Mouse (Mus musculus) midbrain, embryonic 11.5 days (tissue): ENCODE data around the gene Fam189a1. TPM values are rescaled to one million over a fixed set of nuclear protein-coding genes. Genes with fewer than 3 reads are reported as not detected.

ENCODE experiments used
- ATAC-seq: fragments of 200-750 bp; cut with Nextera tagmentation; 2 replicates; pipeline ENCODE4 v1.8.0; 2017; ENCODE audit warnings: moderate TSS enrichment, moderate library complexity; ENCODE audit not compliant: low FRiP score
- DNase-seq: peaks from one replicate; pipeline ENCODE4 v3.0.0; 2015; ENCODE audit warnings: low spot score; ENCODE audit errors: missing footprints
- H3K27ac ChIP-seq: fragments of 300-500 bp; sonication (generic); 2 replicates; pipeline ENCODE4 v1.5.1; 2014; ENCODE audit warnings: low read depth, low read length
- H3K27me3 ChIP-seq: fragments of 300-500 bp; sonication (generic); 2 replicates; pipeline ENCODE4 v1.6.1; 2014; ENCODE audit warnings: mild to moderate bottlenecking, low read length, moderate library complexity, mixed read lengths; ENCODE audit not compliant: control insufficient read depth, insufficient read depth
- H3K36me3 ChIP-seq: fragments of 300-500 bp; sonication (generic); 2 replicates; pipeline ENCODE4 v1.6.1; 2014; ENCODE audit warnings: mild to moderate bottlenecking, low read length, moderate library complexity, mixed read lengths; ENCODE audit not compliant: control insufficient read depth, insufficient read depth
- H3K4me1 ChIP-seq: fragments of 300-500 bp; sonication (generic); 2 replicates; pipeline ENCODE4 v1.6.1; 2014; ENCODE audit warnings: low read length; ENCODE audit not compliant: control insufficient read depth, insufficient read depth
- H3K4me2 ChIP-seq: fragments of 300-500 bp; sonication (generic); 2 replicates; pipeline ENCODE4 v1.6.1; 2014; ENCODE audit warnings: mild to moderate bottlenecking, moderate library complexity
- H3K4me3 ChIP-seq: fragments of 300-500 bp; sonication (generic); 2 replicates; pipeline ENCODE4 v1.5.1; 2014; ENCODE audit warnings: low read depth, low read length
- H3K9ac ChIP-seq: fragments of 300-500 bp; sonication (generic); 2 replicates; pipeline ENCODE4 v1.6.1; 2014; ENCODE audit warnings: low read length
- H3K9me3 ChIP-seq: fragments of 300-500 bp; sonication (generic); 2 replicates; pipeline ENCODE4 v1.6.1; 2016; ENCODE audit warnings: low read length; ENCODE audit not compliant: control insufficient read depth
- WGBS: fragments of 180-500 bp; shearing (Covaris S2); extraction: QIAGEN DNeasy Blood & Tissue Kit; methylation state at CpG from one replicate; pipeline ENCODE4 v1.1.7; 2014; 5-methylcytosine and 5-hydroxymethylcytosine counted together
- polyA plus RNA-seq: library from polyadenylated mRNA; unstranded; fragments of >200 nt; fragmentation: Nextera tagmentation; extraction: Ambion mirVana; gene quantifications from 2 replicates; pipeline ENCODE4 v1.2.1, GENCODE M21; 2014

Fam189a1 gene
- polyA plus RNA-seq, 1 experiment from 2014 or later, result 3.4 TPM

DNA sequence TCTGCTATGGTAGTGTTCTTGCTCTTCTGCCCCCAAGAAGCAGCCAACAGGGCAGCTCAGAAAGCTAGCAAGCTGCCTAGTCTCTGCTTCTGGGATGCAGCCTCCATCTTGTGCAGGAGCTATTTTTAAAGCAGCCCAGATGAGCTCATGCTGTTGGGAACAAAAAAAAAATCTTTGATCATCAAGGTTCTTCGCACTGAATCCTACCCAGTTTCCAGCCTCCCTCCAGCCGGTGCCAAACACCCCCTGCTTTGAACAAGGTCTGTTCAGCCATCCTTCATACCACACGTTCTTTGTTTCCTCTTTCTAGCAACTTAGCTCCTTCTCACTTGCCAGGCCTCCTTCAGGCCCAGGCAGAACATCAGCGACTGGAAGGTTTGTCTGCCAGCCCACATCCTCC lies 376.9 kb downstream of the Fam189a1 start:
- H3K36me3 ChIP-seq, result no peaks in the 10 kb centered on the region
- WGBS, result 84% methylated on average over 4 of the region's 4 CpGs
- H3K4me2 ChIP-seq, result no peak overlapping the region
- ATAC-seq, result no peak
- H3K27ac ChIP-seq, result no peak overlapping the region
- no peak for DNase-seq
- no peak overlapping the region for H3K4me3 ChIP-seq
- H3K9me3 ChIP-seq, result no peaks in the 10 kb centered on the region
- no peaks in the 10 kb centered on the region for H3K27me3 ChIP-seq
- no peak overlapping the region for H3K9ac ChIP-seq
- H3K4me1 ChIP-seq, result no peaks in the 10 kb centered on the region

DNA sequence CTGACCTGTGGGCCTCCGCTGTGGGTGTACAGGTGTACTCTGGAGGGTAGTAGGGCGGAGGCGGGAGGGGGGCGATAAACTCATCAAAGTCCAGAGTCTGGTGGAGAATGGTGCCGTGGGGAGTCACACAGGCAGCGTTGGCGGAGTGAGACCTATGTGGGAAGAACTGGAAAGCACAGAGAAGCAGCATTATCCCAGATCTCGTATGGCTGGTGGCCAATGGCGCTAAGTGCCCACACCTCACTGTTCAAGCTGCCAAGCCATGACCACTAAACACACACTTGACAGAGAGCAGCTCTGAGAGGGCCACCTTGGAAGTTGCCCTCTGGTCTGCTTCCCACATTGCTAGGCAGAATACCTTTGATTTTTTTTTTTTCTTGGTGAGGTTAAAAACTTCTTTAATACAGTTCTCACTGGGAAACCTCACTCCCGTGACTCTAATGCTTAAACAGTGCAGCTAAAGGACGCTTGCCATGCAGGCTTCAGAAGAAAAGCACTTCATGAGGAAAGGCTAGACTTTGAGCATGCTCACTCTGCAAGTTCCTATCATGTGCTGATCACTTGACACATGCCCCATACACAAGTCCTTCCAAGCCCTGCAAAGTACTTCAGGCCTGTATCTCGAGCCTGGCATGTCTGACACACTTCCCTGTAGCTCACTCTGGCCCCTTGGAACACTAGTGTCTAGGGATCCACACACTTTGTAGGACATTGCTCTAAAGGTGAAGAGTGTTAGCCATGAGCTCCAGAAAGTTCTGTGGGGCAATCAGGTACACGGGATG lies 379.5 kb downstream of the Fam189a1 start:
- H3K4me1 ChIP-seq, result no peaks in the 10 kb centered on the region
- DNase-seq, result no peak
- H3K9ac ChIP-seq, result no peak overlapping the region
- no peaks in the 10 kb centered on the region for H3K27me3 ChIP-seq
- no peaks in the 10 kb centered on the region for H3K36me3 ChIP-seq
- no peak for ATAC-seq
- H3K4me3 ChIP-seq, result no peak overlapping the region
- WGBS, result 88% methylated on average over 13 of the region's 13 CpGs
- H3K4me2 ChIP-seq, result no peak overlapping the region
- H3K27ac ChIP-seq, result no peak overlapping the region
- H3K9me3 ChIP-seq, result no peaks in the 10 kb centered on the region

DNA sequence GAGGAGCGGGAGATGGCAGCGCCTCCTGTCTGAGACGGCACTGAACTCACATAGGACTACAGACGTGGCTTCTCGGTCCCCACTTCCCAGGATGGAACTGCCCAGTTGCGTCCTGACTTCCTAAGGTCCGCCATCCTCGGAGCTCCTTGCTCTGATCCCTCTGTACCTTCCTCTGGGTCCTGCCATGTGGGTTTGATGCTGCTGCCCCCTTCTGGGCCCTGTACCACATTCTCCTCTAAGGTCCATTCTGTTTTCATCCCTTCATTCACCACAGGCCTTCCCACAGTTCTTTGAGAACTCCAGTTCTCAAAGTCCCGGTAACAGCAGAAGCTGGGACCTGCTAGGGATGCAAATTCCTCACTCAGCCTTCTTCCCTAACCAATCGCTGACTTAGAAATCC lies 382.9 kb downstream of the Fam189a1 start:
- no peak overlapping the region for H3K9ac ChIP-seq
- 36% methylated on average over 10 of the region's 10 CpGs for WGBS
- H3K36me3 ChIP-seq, result no peaks in the 10 kb centered on the region
- H3K9me3 ChIP-seq, result no peaks in the 10 kb centered on the region
- no peaks in the 10 kb centered on the region for H3K27me3 ChIP-seq
- H3K4me1 ChIP-seq, result no peaks in the 10 kb centered on the region
- no peak overlapping the region for H3K4me3 ChIP-seq
- H3K27ac ChIP-seq, result no peak overlapping the region
- no peak overlapping the region for H3K4me2 ChIP-seq
- ATAC-seq (peak; percentile 39; the same call in 1 of the 2 replicates), DNase-seq (no peak)

DNA sequence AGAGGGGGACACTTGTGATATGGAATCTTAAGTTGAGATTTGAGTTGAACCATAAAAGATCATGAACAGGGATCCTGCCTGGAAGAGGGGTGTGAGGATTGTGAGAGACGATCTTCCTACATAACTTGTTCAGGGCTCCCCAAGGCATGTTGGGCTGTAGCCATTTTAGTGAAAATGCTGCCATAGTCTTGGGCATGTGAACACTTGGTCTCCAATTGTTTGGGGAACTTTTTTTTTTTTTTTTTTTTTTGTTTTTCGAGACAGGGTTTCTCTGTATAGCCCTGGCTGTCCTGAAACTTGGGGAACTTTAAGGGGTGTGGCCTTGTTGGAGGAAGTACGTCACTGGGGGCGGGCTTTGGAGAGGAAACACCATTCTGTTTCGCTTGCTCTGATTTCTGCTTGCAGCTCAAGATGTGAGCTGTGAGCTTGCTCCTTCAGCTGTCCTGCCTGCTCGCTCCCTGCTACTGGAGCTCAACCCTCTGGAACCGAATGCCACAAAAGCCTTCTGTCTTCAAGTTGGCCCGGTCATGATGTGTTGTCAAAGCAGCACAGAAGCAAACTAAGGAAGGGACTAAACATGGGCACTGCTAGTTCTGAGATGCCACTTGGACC lies 385.5 kb downstream of the Fam189a1 start:
- H3K36me3 ChIP-seq, result no peaks in the 10 kb centered on the region
- no peaks in the 10 kb centered on the region for H3K4me1 ChIP-seq
- no peaks in the 10 kb centered on the region for H3K9me3 ChIP-seq
- no peak overlapping the region for H3K9ac ChIP-seq
- DNase-seq (no peak), ATAC-seq (no peak)
- no peak overlapping the region for H3K4me3 ChIP-seq
- H3K4me2 ChIP-seq, result no peak overlapping the region
- H3K27me3 ChIP-seq, result no peaks in the 10 kb centered on the region
- 85% methylated on average over 8 of the region's 8 CpGs for WGBS
- no peak overlapping the region for H3K27ac ChIP-seq

DNA sequence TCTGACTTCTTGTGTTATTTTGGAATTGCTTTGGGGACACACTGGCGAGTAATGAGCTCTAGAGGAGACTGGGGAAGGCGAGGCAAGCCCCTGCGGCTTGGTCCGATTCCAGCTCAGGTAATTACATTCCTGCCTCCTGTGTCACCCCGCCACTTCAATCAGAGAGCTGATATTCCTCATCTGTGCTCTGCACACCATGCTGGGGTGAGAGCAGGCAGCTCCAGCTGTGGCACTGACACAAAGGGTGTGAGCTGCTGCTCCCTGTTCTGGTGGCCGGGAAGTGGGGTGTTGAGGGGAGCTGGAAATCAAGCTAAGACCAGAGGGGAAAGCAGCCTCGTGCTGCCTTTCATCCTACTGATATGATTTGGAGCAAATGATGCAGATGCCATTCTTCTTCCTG lies 386.6 kb downstream of the Fam189a1 start:
- no peak for ATAC-seq
- Histone ChIP-seq H3K27ac (no peak overlapping the region), H3K36me3 (no peaks in the 10 kb centered on the region), H3K4me2 (no peak overlapping the region), H3K27me3 (no peaks in the 10 kb centered on the region), H3K4me1 (no peaks in the 10 kb centered on the region), H3K4me3 (no peak overlapping the region), H3K9me3 (no peaks in the 10 kb centered on the region), H3K9ac (no peak overlapping the region)
- 76% methylated on average over 7 of the region's 7 CpGs for WGBS
- no peak for DNase-seq

GRCm38 (mm10) chr7:64765595-64765994 lies 390.8 kb downstream of the Fam189a1 start:
- no peaks in the 10 kb centered on the region for H3K36me3 ChIP-seq
- H3K9ac ChIP-seq, result no peak overlapping the region
- H3K4me2 ChIP-seq, result no peak overlapping the region
- WGBS, result 79% methylated on average over 3 of the region's 3 CpGs
- no peak for ATAC-seq
- no peaks in the 10 kb centered on the region for H3K27me3 ChIP-seq
- H3K4me1 ChIP-seq, result no peaks in the 10 kb centered on the region
- H3K9me3 ChIP-seq, result no peaks in the 10 kb centered on the region
- no peak for DNase-seq
- no peak overlapping the region for H3K4me3 ChIP-seq
- no peak overlapping the region for H3K27ac ChIP-seq

- Histone ChIP-seq H3K9me3 (no peaks in the 10 kb centered on the region), H3K9ac (no peak overlapping the region), H3K4me2 (no peak overlapping the region), H3K27me3 (no peaks in the 10 kb centered on the region), H3K27ac (no peak overlapping the region), H3K4me1 (no peaks in the 10 kb centered on the region), H3K4me3 (no peak overlapping the region), H3K36me3 (no peaks in the 10 kb centered on the region)
- 87% methylated on average over 7 of the region's 7 CpGs for WGBS
- ATAC-seq (no peak), DNase-seq (no peak)
Measured at GRCm38 (mm10) chr7:64755141-64755540, 401.2 kb downstream of the Fam189a1 start.

DNA sequence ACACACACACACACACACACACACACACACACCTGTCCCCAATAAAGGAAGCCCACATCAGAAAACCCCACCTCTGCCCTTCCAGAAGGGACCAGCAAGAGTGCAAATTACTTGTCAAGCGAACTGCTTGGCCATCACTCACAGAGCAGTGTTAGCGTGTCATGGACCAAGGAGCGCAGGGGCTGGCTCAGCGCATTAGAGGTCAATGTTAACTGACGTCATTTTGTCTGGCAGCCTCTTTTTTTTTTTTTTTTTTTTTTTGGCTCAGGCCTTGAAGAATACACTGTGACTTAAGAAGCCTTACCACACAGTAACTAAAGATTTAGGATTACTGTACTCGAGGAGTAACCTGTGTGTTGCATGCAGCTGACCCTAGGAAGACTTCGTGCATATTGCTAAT lies 402.2 kb downstream of the Fam189a1 start:
- Histone ChIP-seq H3K4me1 (no peaks in the 10 kb centered on the region), H3K9me3 (no peaks in the 10 kb centered on the region), H3K27me3 (no peaks in the 10 kb centered on the region), H3K4me2 (no peak overlapping the region), H3K9ac (no peak overlapping the region), H3K4me3 (no peak overlapping the region), H3K27ac (no peak overlapping the region), H3K36me3 (no peaks in the 10 kb centered on the region)
- DNase-seq (no peak), ATAC-seq (no peak)
- WGBS, result 83% methylated on average over 7 of the region's 7 CpGs

- Histone ChIP-seq H3K4me1 (no peaks in the 10 kb centered on the region), H3K4me3 (no peak overlapping the region), H3K36me3 (no peaks in the 10 kb centered on the region), H3K9me3 (no peaks in the 10 kb centered on the region), H3K4me2 (no peak overlapping the region), H3K27me3 (no peaks in the 10 kb centered on the region), H3K27ac (no peak overlapping the region), H3K9ac (no peak overlapping the region)
- ATAC-seq, result no peak
- DNase-seq, result no peak
- 80% methylated on average over 6 of the region's 6 CpGs for WGBS
Measured at GRCm38 (mm10) chr7:64753678-64754077, 402.7 kb downstream of the Fam189a1 start.
